Comparison of ENCODE assay signal across 16 mouse cellular contexts in genomic region chr2:51088123-51088453, GRCm38 (mm10).
DNase-seq lines count a peak whose midpoint lies in the region; ATAC-seq and TF ChIP-seq lines count a peak whose summit lies in the region.
"Had no signal": no experiment of that assay in that cellular context is flagged by ENCODE, and none has a peak within 500 bp of the region (broad histone marks: within the 10 kb centered on the region; RNA-seq: fewer than 3 reads in every experiment).

No protein-coding gene starts in this region.

- H3K36me3 ChIP-seq in midbrain, embryonic 10.5 days: no peaks in the 10 kb centered on the region
- H3K36me3 ChIP-seq in midbrain, postnatal 0 days (ENCODE audit: insufficient read depth, low read length): no peaks in the 10 kb centered on the region
- no peaks in the 10 kb centered on the region for H3K36me3 ChIP-seq in hindbrain, embryonic 11.5 days (ENCODE audit: control insufficient read depth, insufficient read depth, low read length)
- no peaks in the 10 kb centered on the region for H3K36me3 ChIP-seq in midbrain, embryonic 13.5 days
- no peaks in the 10 kb centered on the region for H3K36me3 ChIP-seq in heart, adult 2 months (ENCODE audit: control insufficient read depth, insufficient read depth, low read length)
- H3K36me3 ChIP-seq in liver, postnatal 0 days (replicated peaks; ENCODE audit: insufficient read depth, low read length): no peaks in the 10 kb centered on the region
- H3K36me3 ChIP-seq: lung, embryonic 15.5 days; stomach, embryonic 15.5 days had no signal

- no peak overlapping the region for H3K4me2 ChIP-seq in midbrain, postnatal 0 days (ENCODE audit: low read depth, low read length, poor library complexity, severe bottlenecking)
- peak overlapping the region; percentile 22; the same call in 1 of the 2 replicates for H3K4me2 ChIP-seq in hindbrain, embryonic 11.5 days (replicated peaks; ENCODE audit: low read depth, low read length)
- H3K4me2 ChIP-seq in midbrain, embryonic 13.5 days (replicated peaks): peak overlapping the region; percentile 35
- H3K4me2 ChIP-seq in liver, postnatal 0 days (ENCODE audit: low read depth, low read length): no peak overlapping the region
- H3K4me2 ChIP-seq: heart, embryonic 11.5 days; lung, embryonic 15.5 days; stomach, embryonic 15.5 days had no signal

- H3K4me3 ChIP-seq in midbrain, embryonic 10.5 days: peak overlapping the region; percentile 39
- no peak overlapping the region for H3K4me3 ChIP-seq in midbrain, postnatal 0 days (ENCODE audit: low read depth, low read length)
- no peak overlapping the region for H3K4me3 ChIP-seq in hindbrain, embryonic 11.5 days (ENCODE audit: low read depth, low read length)
- H3K4me3 ChIP-seq in midbrain, embryonic 13.5 days (replicated peaks): no peak overlapping the region
- no peak overlapping the region for H3K4me3 ChIP-seq in heart, adult 2 months
- H3K4me3 ChIP-seq in liver, postnatal 0 days (ENCODE audit: low read depth, low read length): no peak overlapping the region
- H3K4me3 ChIP-seq: lung, embryonic 15.5 days; stomach, embryonic 15.5 days had no signal

- no peak overlapping the region for H3K9ac ChIP-seq in midbrain, postnatal 0 days (replicated peaks; ENCODE audit: low read length, poor library complexity, severe bottlenecking)
- H3K9ac ChIP-seq in hindbrain, embryonic 11.5 days (ENCODE audit: low read depth, low read length): peak overlapping the region; percentile 38; the same call in 1 of the 2 replicates
- no peak overlapping the region for H3K9ac ChIP-seq in midbrain, embryonic 13.5 days (replicated peaks)
- no peak overlapping the region for H3K9ac ChIP-seq in heart, adult 2 months (ENCODE audit: low read depth, low read length)
- no peak overlapping the region for H3K9ac ChIP-seq in liver, postnatal 0 days (replicated peaks)
- H3K9ac ChIP-seq: lung, embryonic 15.5 days; stomach, embryonic 15.5 days had no signal

- DNase-seq in midbrain, embryonic 10.5 days (ENCODE audit: low spot score): no peak
- no peak for DNase-seq in midbrain, postnatal 0 days (ENCODE audit: low spot score)
- DNase-seq in hindbrain, embryonic 11.5 days (ENCODE audit: low spot score): no peak
- no peak for DNase-seq in heart, adult 2 months
- no peak for DNase-seq in ovary, postnatal 10 days (ENCODE audit: low spot score)
- no peak for DNase-seq in liver, postnatal 0 days
- no peak for DNase-seq in gastrocnemius, adult 18-20 months (ENCODE audit: low spot score)
- DNase-seq: gastrocnemius, postnatal 14 days; kidney, adult 8-10 months; kidney, postnatal 4 days; thymus, postnatal 14 days had no signal

- no peak for TF ChIP-seq POLR2A in heart, adult 2 months (IDR thresholded peaks at IDR 0.05; ENCODE audit: insufficient read depth, low read depth, low read length)

- no peaks in the 10 kb centered on the region for H3K79me2 ChIP-seq in heart, adult 2 months (replicated peaks; ENCODE audit: control insufficient read depth, insufficient read depth, low read length)

- no peak for TF ChIP-seq EP300 in heart, adult 2 months (IDR thresholded peaks at IDR 0.05; ENCODE audit: insufficient read depth, low read depth, low read length)
- TF ChIP-seq EP300 in liver, postnatal 0 days (IDR thresholded peaks at IDR 0.05; ENCODE audit: low read depth): no peak

- ATAC-seq in midbrain, postnatal 0 days (ENCODE audit: low FRiP score): no peak
- peak; percentile 61 for ATAC-seq in hindbrain, embryonic 11.5 days (ENCODE audit: low FRiP score)
- ATAC-seq in midbrain, embryonic 13.5 days: peak; percentile 41
- ATAC-seq in liver, postnatal 0 days: no peak

- 28% methylated on average over 3 of the region's 3 CpGs for WGBS in midbrain, embryonic 10.5 days
- 43% methylated on average over 3 of the region's 3 CpGs for WGBS in midbrain, postnatal 0 days
- 33% methylated on average over 3 of the region's 3 CpGs for WGBS in hindbrain, embryonic 11.5 days
- 7% methylated on average over 3 of the region's 3 CpGs for WGBS in midbrain, embryonic 13.5 days
- 91% methylated on average over 3 of the region's 3 CpGs for WGBS in heart, adult 2 months
- 82% methylated on average over 3 of the region's 3 CpGs for WGBS in liver, postnatal 0 days (ENCODE audit: insufficient replicate concordance)

- H3K27ac ChIP-seq in midbrain, embryonic 10.5 days (replicated peaks): peak overlapping the region; percentile 92
- H3K27ac ChIP-seq in midbrain, postnatal 0 days (ENCODE audit: low read depth, low read length): no peak overlapping the region
- peak overlapping the region; percentile 93 for H3K27ac ChIP-seq in hindbrain, embryonic 11.5 days (ENCODE audit: low read depth, low read length)
- H3K27ac ChIP-seq in midbrain, embryonic 13.5 days: peak overlapping the region; percentile 88
- no peak overlapping the region for H3K27ac ChIP-seq in heart, adult 2 months
- H3K27ac ChIP-seq in liver, postnatal 0 days (ENCODE audit: low read depth): no peak overlapping the region
- H3K27ac ChIP-seq: lung, embryonic 15.5 days; stomach, embryonic 15.5 days had no signal

- no peak for TF ChIP-seq CTCF in midbrain, postnatal 0 days (IDR thresholded peaks at IDR 0.05)
- TF ChIP-seq CTCF in heart, adult 2 months (IDR thresholded peaks at IDR 0.05): no peak
- TF ChIP-seq CTCF in liver, postnatal 0 days (IDR thresholded peaks at IDR 0.05; ENCODE audit: low read depth): no peak

- H3K27me3 ChIP-seq in midbrain, embryonic 10.5 days (ENCODE audit: low read depth, poor library complexity, severe bottlenecking): no peaks in the 10 kb centered on the region
- no peaks in the 10 kb centered on the region for H3K27me3 ChIP-seq in midbrain, postnatal 0 days (ENCODE audit: insufficient read depth, low read length)
- H3K27me3 ChIP-seq in hindbrain, embryonic 11.5 days (ENCODE audit: control insufficient read depth, insufficient read depth, low read length): no peaks in the 10 kb centered on the region
- H3K27me3 ChIP-seq in midbrain, embryonic 13.5 days: no peaks in the 10 kb centered on the region
- no peaks in the 10 kb centered on the region for H3K27me3 ChIP-seq in heart, adult 2 months (ENCODE audit: control insufficient read depth, insufficient read depth, low read length)
- no peaks in the 10 kb centered on the region for H3K27me3 ChIP-seq in liver, postnatal 0 days (ENCODE audit: insufficient read depth, low read length)
- H3K27me3 ChIP-seq: CH12.LX; lung, embryonic 15.5 days; stomach, embryonic 15.5 days had no signal

- H3K9me3 ChIP-seq in midbrain, embryonic 10.5 days (replicated peaks): no peaks in the 10 kb centered on the region
- no peaks in the 10 kb centered on the region for H3K9me3 ChIP-seq in midbrain, postnatal 0 days (ENCODE audit: low read length)
- H3K9me3 ChIP-seq in hindbrain, embryonic 11.5 days (ENCODE audit: control insufficient read depth, low read length): no peaks in the 10 kb centered on the region
- H3K9me3 ChIP-seq in midbrain, embryonic 13.5 days: no peaks in the 10 kb centered on the region
- no peaks in the 10 kb centered on the region for H3K9me3 ChIP-seq in liver, postnatal 0 days (ENCODE audit: low read length)
- H3K9me3 ChIP-seq: lung, embryonic 15.5 days; stomach, embryonic 15.5 days had no signal

- intact Hi-C loops in heart, adult 2 months (cut with DNase I): no loop called here

- peaks cover 78% of the 10 kb centered on the region for H3K4me1 ChIP-seq in midbrain, embryonic 10.5 days
- H3K4me1 ChIP-seq in midbrain, postnatal 0 days (ENCODE audit: insufficient read depth, low read length): 0 out of 2 replicates have a peak, but pooled peaks cover 9% of the 10 kb centered on the region
- H3K4me1 ChIP-seq in hindbrain, embryonic 11.5 days (replicated peaks; ENCODE audit: control insufficient read depth, insufficient read depth, low read length): peaks cover 11% of the 10 kb centered on the region; the same call in 1 of the 2 replicates
- peaks cover 69% of the 10 kb centered on the region for H3K4me1 ChIP-seq in midbrain, embryonic 13.5 days (replicated peaks)
- no peaks in the 10 kb centered on the region for H3K4me1 ChIP-seq in heart, adult 2 months (ENCODE audit: control insufficient read depth, insufficient read depth, low read length)
- no peaks in the 10 kb centered on the region for H3K4me1 ChIP-seq in liver, postnatal 0 days (ENCODE audit: insufficient read depth)
- H3K4me1 ChIP-seq: stomach, embryonic 15.5 days had no signal

Comparison
In these comparisons a context has a peak if more than half of its experiments do, and no peak if none do; other contexts are left out.
1. H3K27ac ChIP-seq: peak in midbrain, embryonic 10.5 days (single experiment), hindbrain, embryonic 11.5 days (single experiment) and midbrain, embryonic 13.5 days (single experiment); none in midbrain, postnatal 0 days (single experiment), heart, adult 2 months (single experiment) and liver, postnatal 0 days (single experiment).
2. ATAC-seq: peak in hindbrain, embryonic 11.5 days (single experiment) and midbrain, embryonic 13.5 days (single experiment); none in midbrain, postnatal 0 days (single experiment) and liver, postnatal 0 days (single experiment).
3. H3K4me2 ChIP-seq: peak in hindbrain, embryonic 11.5 days (single experiment) and midbrain, embryonic 13.5 days (single experiment); none in midbrain, postnatal 0 days (single experiment) and liver, postnatal 0 days (single experiment).